ENCODE assay signal across 11 mouse cellular contexts in genomic region chr7:142916178-142916577, GRCm38 (mm10). TPM values are rescaled to one million over a fixed set of nuclear protein-coding genes. Genes with fewer than 3 reads are reported as not detected.
DNase-seq lines count a peak whose midpoint lies in the region; ATAC-seq and TF ChIP-seq lines count a peak whose summit lies in the region.
"Had no signal": no experiment of that assay in that cellular context is flagged by ENCODE, and none has a peak within 500 bp of the region (broad histone marks: within the 10 kb centered on the region; RNA-seq: fewer than 3 reads in every experiment).

No protein-coding gene starts in this region.

- H3K27ac ChIP-seq in forebrain, embryonic 10.5 days = peak overlapping the region; percentile 26
- H3K27ac ChIP-seq in kidney, postnatal 0 days = no peak overlapping the region
- H3K27ac ChIP-seq: midbrain, embryonic 12.5 days had no signal

- TF ChIP-seq CTCF in kidney, postnatal 0 days (IDR thresholded peaks at IDR 0.05; ENCODE audit: low read depth) = peak; percentile 26; the same call in 1 of the 2 replicates

- H3K4me2 ChIP-seq in kidney, postnatal 0 days (ENCODE audit: low read length) = no peak overlapping the region
- H3K4me2 ChIP-seq: midbrain, embryonic 12.5 days had no signal

- H3K4me3 ChIP-seq in forebrain, embryonic 10.5 days = no peak overlapping the region
- no peak overlapping the region for H3K4me3 ChIP-seq in kidney, postnatal 0 days (replicated peaks; ENCODE audit: low read depth, low read length)
- H3K4me3 ChIP-seq: midbrain, embryonic 12.5 days had no signal

- ATAC-seq in kidney, postnatal 0 days (replicated peaks; ENCODE audit: low FRiP score, low read depth) = 0 out of 2 replicates have a peak, but pooled peaks have one; percentile 37
- ATAC-seq: Patski had no signal

- no peaks in the 10 kb centered on the region for H3K36me3 ChIP-seq in forebrain, embryonic 10.5 days (replicated peaks)
- no peaks in the 10 kb centered on the region for H3K36me3 ChIP-seq in kidney, postnatal 0 days (ENCODE audit: insufficient read depth, low read length)
- H3K36me3 ChIP-seq: midbrain, embryonic 12.5 days had no signal

- peak; percentile 84 for DNase-seq in MN1 (ENCODE audit: low spot score)
- DNase-seq in brain, adult 2 months (ENCODE audit: low read depth, low spot score) = peak; percentile 61
- no peak for DNase-seq in forebrain, embryonic 10.5 days (ENCODE audit: extremely low spot score, low spot score)
- DNase-seq in kidney, postnatal 0 days (ENCODE audit: low spot score) = no peak
- no peak for DNase-seq in heart, adult 8-10 months (ENCODE audit: low spot score)
- no peak for DNase-seq in left cerebral cortex, postnatal 14 days (ENCODE audit: low spot score in 2 of 2)
- no peak for DNase-seq in heart, postnatal 25 days (ENCODE audit: low spot score)
- DNase-seq: liver had no signal

- H3K4me1 ChIP-seq in forebrain, embryonic 10.5 days = peaks cover 5% of the 10 kb centered on the region
- H3K4me1 ChIP-seq in kidney, postnatal 0 days (replicated peaks; ENCODE audit: insufficient read depth, low read length) = no peaks in the 10 kb centered on the region

- intact Hi-C loops in left cerebral cortex, postnatal 14 days (cut with DNase I) = no loop called here
- intact Hi-C loops in heart, postnatal 25 days (cut with DNase I) = no loop called here

- H3K27me3 ChIP-seq in forebrain, embryonic 10.5 days (ENCODE audit: poor library complexity, severe bottlenecking) = peaks cover 25% of the 10 kb centered on the region
- no peaks in the 10 kb centered on the region for H3K27me3 ChIP-seq in kidney, postnatal 0 days (ENCODE audit: insufficient read depth, low read length)
- H3K27me3 ChIP-seq: midbrain, embryonic 12.5 days had no signal

- H3K9me3 ChIP-seq in forebrain, embryonic 10.5 days = no peaks in the 10 kb centered on the region
- no peaks in the 10 kb centered on the region for H3K9me3 ChIP-seq in kidney, postnatal 0 days (replicated peaks; ENCODE audit: low read length)
- H3K9me3 ChIP-seq: midbrain, embryonic 12.5 days had no signal

- no peak overlapping the region for H3K9ac ChIP-seq in kidney, postnatal 0 days (ENCODE audit: low read depth, low read length)
- H3K9ac ChIP-seq: midbrain, embryonic 12.5 days had no signal

- WGBS in forebrain, embryonic 10.5 days = 48% methylated on average over 8 of the region's 8 CpGs
- 40% methylated on average over 8 of the region's 8 CpGs for WGBS in kidney, postnatal 0 days

RNA-seq across cellular contexts. Expression of gene Th, which starts 14.8 kb away (rescaled TPM):
- polyA plus RNA-seq in forebrain, embryonic 10.5 days (2016; fragmentation: Nextera tagmentation; extraction: Ambion mirVana) = 10.9 and 11.9 TPM in 2 replicates
- 0.20 and 0.57 TPM in 2 replicates for polyA plus RNA-seq in kidney, postnatal 0 days (2015; fragmentation: Nextera tagmentation; extraction: Ambion mirVana)
- total RNA-seq in heart, adult 8-10 months (2022) = not detected
- 1 to 10 TPM in 1 of 2 experiments, under 1 TPM in 1; 0.62 to 2.1 TPM for total RNA-seq in left cerebral cortex, postnatal 14 days (2021)
- total RNA-seq in heart, postnatal 25 days (2021) = not detected
- total RNA-seq: hematopoietic stem cell, adult 5-6 weeks had no signal
- polyA plus RNA-seq: Patski had no signal

RNA-seq across cellular contexts. Expression of gene Ascl2, which starts 52.9 kb away (rescaled TPM):
- polyA plus RNA-seq in forebrain, embryonic 10.5 days (2016; fragmentation: Nextera tagmentation; extraction: Ambion mirVana) = 0.31 and 0.40 TPM in 2 replicates
- polyA plus RNA-seq in kidney, postnatal 0 days (2015; fragmentation: Nextera tagmentation; extraction: Ambion mirVana) = 0.60 and 1.2 TPM in 2 replicates
- total RNA-seq in heart, adult 8-10 months (2022) = not detected
- total RNA-seq in left cerebral cortex, postnatal 14 days (2021) = not detected
- not detected for total RNA-seq in heart, postnatal 25 days (2021)
- total RNA-seq: hematopoietic stem cell, adult 5-6 weeks had no signal

Comparison
In these comparisons a context has a peak if more than half of its experiments do, and no peak if none do; other contexts are left out.
1. DNase-seq: peak in MN1 (single experiment) and brain, adult 2 months (single experiment); none in forebrain, embryonic 10.5 days (single experiment), kidney, postnatal 0 days (single experiment), heart, adult 8-10 months (single experiment), left cerebral cortex, postnatal 14 days (0 of 2) and heart, postnatal 25 days (single experiment).